Mouse (Mus musculus) urinary bladder, postnatal 36 days (tissue): ENCODE data around the gene Nod1.

Source experiments
- DNase-seq, 2 experiments: peaks; one replicate each; pipeline ENCODE4 v3.0.0; 2022; ENCODE audit warnings: low spot score in 2 of 2, mixed read lengths in 1 of 2

Nod1 gene

DNA sequence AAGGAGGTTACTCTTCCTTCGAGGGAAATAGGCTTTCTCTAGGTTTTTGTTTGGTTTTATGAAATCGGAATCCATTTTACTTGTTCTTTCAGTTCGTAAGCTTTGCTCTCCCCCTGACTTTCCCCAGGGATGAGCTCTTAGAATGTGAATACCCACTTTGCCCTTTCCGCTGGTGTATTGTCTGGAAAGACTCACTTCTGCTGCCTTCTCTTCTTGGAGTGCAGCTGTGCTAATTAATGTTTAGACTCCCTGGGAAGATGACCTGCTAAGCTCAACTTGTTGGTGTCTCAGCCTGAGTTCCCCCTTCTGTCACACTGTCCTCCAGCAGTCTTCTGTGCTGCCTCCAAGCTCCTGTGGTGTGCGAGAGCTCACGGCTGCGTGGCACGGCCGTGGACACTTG, 82.2 kb downstream of the Nod1 start:
- DNase-seq, result no peak

DNA sequence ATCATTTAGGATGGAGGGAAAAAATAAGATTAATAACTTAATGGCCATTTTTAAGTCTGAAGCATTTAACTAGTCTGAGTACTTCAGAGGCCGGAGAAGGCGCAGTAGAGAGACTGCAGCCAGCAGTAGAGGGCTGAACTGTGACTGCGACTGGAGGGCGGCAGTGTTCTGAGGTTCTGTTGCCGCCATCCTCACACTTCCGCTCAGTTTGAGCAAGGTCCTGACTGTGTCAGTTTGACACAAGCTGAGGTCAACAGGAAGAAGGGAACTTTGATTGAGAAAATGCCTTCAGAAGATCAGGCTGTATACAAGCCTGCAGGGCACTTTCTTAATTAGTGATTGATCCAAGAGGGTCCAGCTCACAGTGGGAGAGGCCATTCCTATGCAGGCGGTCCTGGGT, 86.2 kb downstream of the Nod1 start:
- DNase-seq, result no peak

DNA sequence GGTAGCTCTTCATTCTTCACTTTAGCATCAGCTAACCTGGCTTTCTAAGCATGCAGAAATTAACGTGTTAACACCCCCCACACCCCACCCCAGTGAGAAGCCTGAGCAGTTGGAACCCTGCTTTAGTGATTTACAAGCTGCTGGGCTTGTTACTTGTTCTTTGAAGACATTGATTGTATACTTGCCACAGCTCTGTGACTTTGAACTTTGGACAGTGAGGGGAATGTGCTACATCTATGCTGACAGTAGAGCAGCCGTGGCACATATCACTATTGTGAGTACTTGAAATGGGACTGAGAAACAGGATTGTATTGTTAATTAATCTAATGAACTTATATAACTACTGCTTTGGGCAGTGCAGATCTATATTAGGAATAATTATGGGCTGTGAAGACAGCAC, 89.0 kb downstream of the Nod1 start:
- DNase-seq, result no peak

DNA sequence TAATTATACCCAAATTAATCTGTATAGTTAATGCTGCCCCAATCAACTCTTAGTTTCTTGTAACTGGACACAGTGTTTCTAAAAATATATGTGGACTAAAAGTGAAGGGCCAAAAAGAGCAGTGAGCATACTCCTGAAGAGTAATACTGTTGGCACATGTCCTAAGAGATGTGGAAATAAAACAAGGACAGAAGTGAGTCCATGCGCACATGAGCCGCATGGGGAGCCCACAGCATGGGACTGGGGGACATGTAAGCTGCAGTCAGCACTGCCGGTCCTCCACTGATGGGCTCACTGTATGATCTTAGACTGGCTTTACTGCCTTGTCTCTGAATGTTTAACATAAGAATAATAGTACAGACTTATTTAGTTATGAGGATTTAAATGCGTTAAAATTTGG, 92.3 kb downstream of the Nod1 start:
- DNase-seq, result peak in 1 of 2 experiments; percentile 6

DNA sequence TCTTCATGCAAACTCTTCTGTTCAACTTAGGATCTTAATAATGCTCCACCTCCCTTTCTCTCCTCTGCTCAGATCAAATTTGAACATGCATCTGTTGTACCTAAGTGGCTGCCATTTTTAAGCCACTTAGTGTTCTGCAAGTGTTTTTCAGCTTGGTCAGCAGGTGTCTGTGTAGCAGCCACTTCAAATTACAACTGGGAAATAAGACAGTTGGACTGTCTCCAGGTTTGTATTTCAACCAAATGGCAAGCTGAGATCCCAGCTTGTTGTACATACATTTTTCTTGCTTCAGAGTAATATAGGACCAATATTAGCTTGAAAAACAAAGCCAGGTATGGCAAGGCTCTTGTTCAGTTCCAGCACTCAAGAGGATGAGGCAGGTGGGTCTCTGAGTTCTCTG, 93.9 kb downstream of the Nod1 start:
- DNase-seq, result no peak

DNA sequence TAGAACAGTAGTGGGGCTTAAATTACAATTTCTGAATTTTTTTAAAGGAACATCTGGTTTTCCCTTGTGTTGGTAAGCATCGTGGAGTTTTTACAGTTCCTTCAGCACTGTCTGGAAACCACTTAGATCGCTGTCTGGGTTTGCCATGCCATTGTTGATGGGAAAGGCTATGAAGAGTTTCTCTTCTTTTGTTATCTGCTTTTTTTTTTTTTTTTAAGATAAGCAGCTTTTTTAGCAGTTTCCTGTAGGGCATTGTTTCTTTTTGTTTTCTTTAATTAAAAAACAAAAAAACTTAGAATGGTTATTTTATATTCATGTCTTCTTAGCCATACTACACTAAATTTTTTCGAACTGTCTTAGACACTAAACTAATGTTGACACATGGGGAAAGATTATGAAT, 94.8 kb downstream of the Nod1 start:
- no peak for DNase-seq

DNA sequence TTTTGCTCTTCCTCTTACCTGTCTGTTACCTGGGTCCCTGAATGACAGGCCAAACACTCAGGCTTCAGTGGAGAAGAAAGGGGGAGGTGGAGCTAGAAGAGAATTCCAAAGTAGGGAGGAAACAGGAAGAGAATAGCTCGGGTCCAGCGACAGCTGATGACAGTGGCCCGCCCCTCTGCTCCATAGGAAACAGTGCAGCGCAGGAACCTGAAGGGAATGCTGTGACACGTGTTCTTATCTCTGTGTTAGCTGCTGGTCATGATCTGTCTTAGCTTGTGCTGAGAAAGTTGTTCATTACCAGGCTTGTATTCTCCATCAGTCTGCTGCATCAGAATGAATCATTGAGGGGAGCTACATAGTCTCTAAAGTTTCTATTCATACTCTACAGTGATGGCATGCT, 95.6 kb downstream of the Nod1 start:
- DNase-seq, result no peak
